Mouse (Mus musculus) urinary bladder, adult 2 months (tissue): ENCODE data around the gene Rbfox3. TPM values are rescaled to one million over a fixed set of nuclear protein-coding genes. Genes with fewer than 3 reads are reported as not detected.

ENCODE experiments used
- DNase-seq: peaks from one replicate; pipeline ENCODE4 v3.0.0; 2022; ENCODE audit warnings: low spot score
- polyA plus RNA-seq: library from polyadenylated mRNA; depleted of rRNA; stranded (reverse); fragments of >200 nt; gene quantifications from 2 replicates; pipeline ENCODE4 v1.2.3, GENCODE M21; 2012

Rbfox3 gene
- polyA plus RNA-seq, 1 experiment = 23.3 TPM

DNA sequence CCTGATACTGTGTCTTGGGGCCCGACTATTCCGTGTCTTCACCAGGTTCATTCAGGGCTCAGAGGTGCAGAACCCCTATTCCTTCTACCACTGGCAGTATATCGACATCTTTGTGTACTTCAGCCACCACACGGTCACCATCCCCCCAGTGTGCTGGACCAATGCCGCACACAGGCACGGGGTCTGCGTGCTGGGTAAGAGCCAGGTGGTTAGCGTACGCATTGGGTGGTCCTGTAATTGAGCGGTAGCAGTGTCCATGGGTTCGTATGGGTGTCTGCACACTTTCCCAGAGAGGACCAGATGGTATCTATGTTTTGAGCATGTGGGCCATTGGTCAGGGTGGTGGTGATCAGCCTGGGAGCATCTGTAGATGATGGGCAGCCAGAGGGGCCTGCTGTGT lies 430.2 kb downstream of the Rbfox3 start:
- DNase-seq = no peak

DNA sequence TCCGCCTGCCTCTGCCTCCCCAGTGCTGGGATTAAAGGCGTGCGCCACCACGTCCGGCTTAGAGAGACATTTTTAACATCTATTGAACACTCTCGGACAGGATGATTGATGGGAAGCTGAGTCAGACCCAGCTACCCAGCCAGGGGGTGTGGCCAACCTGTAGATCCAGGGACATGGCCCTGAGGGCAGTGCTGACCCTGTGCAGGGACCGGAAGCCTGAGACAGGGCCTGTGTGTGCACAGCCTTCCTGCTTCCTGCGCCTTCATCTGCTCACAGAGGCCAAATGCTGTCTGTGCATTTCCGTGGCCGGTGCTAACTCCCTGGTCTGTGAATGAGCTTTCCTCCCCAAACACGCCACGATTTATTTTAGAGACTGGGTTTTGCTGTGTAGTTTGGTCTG lies 431.6 kb downstream of the Rbfox3 start:
- DNase-seq = no peak

GRCm38 (mm10) chr11:118476396-118477373 lies 434.7 kb downstream of the Rbfox3 start, which contains the start of gene Engase:
Gene Engase, plus strand, starts transcription at chr11:118476829.
- DNase-seq = peak; percentile 92

- DNase-seq = no peak
Measured at GRCm38 (mm10) chr11:118475496-118476083, 435.8 kb downstream of the Rbfox3 start.

- DNase-seq = no peak
Measured at GRCm38 (mm10) chr11:118473842-118474500, 437.4 kb downstream of the Rbfox3 start.

- no peak for DNase-seq
Measured at GRCm38 (mm10) chr11:118473161-118473560, 438.2 kb downstream of the Rbfox3 start.

DNA sequence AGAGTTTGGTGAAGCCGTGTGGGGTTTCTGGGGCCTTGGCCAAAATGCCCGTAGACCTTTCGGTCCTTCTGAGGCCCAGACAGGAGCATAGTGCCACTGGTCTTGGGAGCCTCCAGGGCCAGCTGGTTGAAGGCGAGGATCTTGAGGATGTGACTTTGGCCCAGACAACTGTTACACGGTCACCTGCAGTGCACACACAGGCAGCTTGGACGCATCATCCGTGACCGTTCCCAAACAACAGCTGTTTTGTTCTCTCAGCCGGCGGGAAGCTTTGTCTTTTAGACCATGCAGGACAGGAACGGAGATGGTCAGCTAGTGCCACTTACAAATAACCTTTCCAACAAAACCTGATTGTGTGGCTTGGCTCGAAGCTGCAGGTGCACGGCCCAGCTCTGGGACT lies 439.7 kb downstream of the Rbfox3 start:
- DNase-seq = no peak

DNA sequence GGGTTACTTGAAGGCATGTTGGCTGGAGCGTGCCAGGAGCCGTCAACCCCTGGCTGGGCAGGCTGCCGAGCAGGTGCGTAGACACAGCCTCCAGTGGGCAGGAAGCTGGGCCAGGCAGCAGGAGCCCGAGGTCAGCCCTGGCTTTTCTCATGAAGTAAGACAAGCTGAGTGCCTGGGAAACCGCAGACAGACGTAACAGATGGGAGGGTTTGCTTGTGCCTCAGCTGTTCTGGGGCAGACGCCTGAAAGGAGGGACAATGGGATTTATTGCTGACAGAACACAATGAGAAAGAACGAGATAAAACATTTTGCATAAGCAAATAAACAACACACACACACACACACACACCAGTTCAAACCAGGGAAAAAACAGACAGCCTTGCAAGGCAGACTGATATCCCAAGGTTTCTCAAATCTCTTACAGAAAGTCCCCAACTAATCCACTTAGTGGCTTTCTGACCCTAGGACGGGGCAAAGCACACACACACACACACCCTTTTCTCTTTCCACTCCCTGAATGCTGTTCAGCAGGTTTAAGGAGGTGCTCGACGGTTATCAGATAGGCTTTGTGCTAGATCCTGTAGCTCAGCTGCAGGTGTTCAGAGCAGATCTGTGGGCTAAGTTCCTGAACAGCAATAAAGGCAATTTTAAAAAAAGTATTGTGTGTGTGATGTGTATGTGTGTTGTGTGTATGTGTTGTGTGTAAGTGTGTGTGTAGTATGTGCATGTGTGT lies 441.0 kb downstream of the Rbfox3 start:
- no peak for DNase-seq

- DNase-seq = no peak
Measured at GRCm38 (mm10) chr11:118469509-118470160, 441.8 kb downstream of the Rbfox3 start.

- DNase-seq = no peak
Measured at GRCm38 (mm10) chr11:118467441-118468035, 443.9 kb downstream of the Rbfox3 start.

- no peak for DNase-seq
Measured at GRCm38 (mm10) chr11:118460280-118460679, 451.1 kb downstream of the Rbfox3 start.

DNA sequence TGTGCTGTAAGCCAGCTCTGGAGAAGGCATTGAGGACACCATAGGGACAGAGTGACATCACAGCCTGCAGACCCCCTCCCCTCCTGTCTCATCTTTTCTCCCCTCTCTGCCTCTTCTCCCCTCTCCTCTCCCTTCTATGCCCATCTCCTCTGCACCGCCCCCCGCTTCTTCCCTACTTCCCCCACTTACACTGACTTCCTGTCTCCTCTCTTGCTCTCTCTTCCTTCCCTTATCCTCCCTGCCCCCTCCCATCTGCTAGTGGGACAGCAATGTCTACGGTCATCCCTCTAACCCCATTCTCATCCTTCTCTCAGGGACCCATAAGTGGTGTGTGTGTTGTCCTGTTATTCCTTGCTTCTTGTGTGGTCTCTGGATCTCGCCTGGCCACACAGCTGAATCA lies 451.9 kb downstream of the Rbfox3 start:
- no peak for DNase-seq

DNA sequence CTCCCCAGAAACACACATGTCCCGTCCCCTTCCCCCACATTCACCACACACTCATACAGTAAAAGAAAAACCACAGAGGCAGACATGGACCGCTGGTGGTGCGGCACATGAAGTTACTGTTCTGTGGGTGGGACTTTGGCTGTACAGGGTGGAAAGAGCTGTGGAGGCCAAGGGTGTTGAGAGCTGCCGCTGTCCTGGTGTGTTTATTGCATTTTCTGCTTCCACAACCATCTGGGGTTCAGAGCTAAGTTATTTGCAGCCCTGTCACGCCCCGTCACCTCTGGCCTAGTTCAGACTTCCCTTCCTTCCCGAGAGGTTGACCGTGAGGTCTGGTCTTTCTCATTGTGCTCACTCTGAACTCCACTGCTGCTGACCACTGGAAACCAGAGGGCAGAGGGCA lies 452.3 kb downstream of the Rbfox3 start:
- DNase-seq = no peak

- DNase-seq = no peak
Measured at GRCm38 (mm10) chr11:118456937-118457336, 454.5 kb downstream of the Rbfox3 start.

DNA sequence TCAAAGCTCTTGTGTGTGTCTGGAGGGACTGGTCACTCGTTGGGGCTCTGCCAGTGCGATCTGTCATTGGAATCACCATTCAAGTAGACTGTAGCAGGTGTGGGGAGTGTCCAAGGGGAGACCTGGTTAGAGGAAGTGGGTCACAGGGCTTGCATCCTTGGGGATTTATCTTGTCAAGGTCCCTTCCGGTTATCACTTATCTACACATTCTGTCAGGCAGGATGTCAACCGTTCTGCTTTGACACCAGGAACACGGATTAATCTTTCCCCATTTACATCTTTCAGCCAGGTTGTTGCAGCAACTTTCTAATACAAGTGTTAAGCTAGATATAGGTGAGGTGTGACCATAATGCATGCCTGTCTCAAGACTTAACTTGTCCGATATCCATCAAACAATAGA lies 455.6 kb downstream of the Rbfox3 start:
- DNase-seq = no peak

- no peak for DNase-seq
Measured at GRCm38 (mm10) chr11:118453886-118454671, 457.3 kb downstream of the Rbfox3 start.

DNA sequence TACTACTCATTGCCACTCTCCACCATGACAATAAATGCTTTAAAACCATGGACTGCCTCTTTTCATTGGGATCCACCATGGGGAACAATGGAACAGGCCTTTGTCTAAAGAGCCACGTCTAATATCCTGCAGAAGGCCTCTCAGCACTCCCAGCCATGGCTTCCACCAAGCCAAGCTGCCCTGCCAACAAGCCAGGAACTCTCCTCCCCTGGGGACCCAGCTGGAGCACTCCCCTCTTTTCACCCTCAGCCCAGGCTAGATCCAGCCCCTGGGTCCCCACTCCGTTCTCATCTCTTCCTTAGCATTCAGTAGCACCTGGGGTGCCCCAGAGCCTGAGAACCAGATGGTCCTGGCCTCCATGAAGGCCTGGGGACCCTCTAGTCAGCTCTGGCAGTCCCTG lies 458.4 kb downstream of the Rbfox3 start:
- DNase-seq = no peak

- DNase-seq = no peak
Measured at GRCm38 (mm10) chr11:118451211-118451610, 460.2 kb downstream of the Rbfox3 start.

GRCm38 (mm10) chr11:118448385-118448784 lies 463.0 kb downstream of the Rbfox3 start:
- no peak for DNase-seq

DNA sequence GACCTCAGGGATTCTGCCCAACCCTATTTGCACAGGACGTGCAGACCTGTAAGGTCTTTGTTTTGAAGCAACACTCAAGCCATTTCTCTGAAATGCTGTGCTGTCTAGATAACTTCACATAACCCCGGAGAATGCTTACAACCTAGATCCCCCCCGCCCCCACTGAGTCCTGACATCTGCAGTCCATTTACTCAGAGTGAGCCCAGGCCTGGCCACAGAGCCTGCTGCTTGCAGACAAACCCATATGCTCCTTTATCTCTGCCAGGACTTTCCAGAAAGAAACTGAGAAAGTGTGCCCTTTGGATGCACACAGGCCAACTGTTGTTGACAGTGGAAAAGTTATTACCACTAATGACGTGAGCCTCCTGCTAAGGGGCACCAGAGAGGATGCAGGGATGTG lies 464.1 kb downstream of the Rbfox3 start:
- no peak for DNase-seq
